Mouse (Mus musculus) adipocyte (in vitro differentiated cells): ENCODE measurements around the gene Atp2a3.

Source experiments
- DNase-seq: peaks from one replicate; pipeline ENCODE4 v3.0.0-alpha.2; 2016; ENCODE audit warnings: low spot score

Atp2a3 gene

GRCm38 (mm10) chr11:73036889-73037288 lies 75.9 kb downstream of the Atp2a3 start:
- no peak for DNase-seq

- no peak for DNase-seq
These were observed 76.7 kb downstream of the Atp2a3 start for GRCm38 (mm10) chr11:73037691-73038090.

- DNase-seq: peak; percentile 60
These were observed 78.3 kb downstream of the Atp2a3 start for GRCm38 (mm10) chr11:73039102-73039799.
